Mouse (Mus musculus) forelimb bud, embryonic 11.5 days (tissue): Measurements from ENCODE around the gene Tex10.
"Not testable (repeated sequence)": the region's sequence is repeated elsewhere in the genome, so short reads cannot be mapped to it uniquely, and the experiment has no call there.

Experiments used
- DNase-seq: peaks from one replicate; pipeline ENCODE4 v3.0.0-alpha.2; 2012; ENCODE audit warnings: low read depth, low spot score

The Tex10 gene

DNA sequence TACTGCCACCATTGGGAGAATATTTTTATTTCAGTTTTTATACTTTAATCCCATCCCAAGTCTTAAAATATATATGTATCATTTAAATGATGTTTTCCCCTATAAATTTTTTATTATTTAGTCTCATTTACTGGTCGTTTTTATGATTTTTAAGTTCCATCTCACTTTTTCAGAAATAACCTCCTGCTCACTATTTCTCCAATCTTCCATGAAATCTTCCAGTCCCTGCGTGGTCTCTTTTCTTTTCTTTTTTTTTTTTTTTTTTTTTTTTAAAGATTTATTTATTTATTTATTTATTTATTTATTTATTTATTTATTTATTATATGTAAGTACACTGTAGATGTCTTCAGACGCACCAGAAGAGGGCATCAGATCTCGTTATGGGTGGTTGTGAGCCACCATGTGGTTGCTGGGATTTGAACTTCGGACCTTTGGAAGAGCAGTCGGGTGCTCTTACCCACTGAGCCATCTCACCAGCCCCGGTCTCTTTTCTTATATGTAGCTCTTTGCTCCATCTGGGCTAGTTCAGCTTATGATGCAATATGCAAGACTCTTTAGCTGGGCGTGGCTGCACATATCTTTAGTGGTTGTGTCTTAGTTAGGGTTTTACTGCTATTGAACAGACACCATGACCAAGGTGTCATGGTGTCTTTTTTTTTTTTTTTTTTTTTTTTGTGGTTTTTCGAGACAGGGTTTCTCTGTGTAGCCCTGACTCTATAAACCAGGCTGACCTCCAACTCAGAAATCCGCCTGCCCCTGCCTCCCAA, 67.4 kb downstream of the Tex10 start:
- not testable (repeated sequence) for DNase-seq

GRCm38 (mm10) chr4:48403066-48403640, 70.1 kb downstream of the Tex10 start:
- DNase-seq = no peak

- DNase-seq = no peak
Observed at GRCm38 (mm10) chr4:48396949-48397348, 76.3 kb downstream of the Tex10 start.

GRCm38 (mm10) chr4:48382506-48382905, 90.8 kb downstream of the Tex10 start:
- DNase-seq = no peak

DNA sequence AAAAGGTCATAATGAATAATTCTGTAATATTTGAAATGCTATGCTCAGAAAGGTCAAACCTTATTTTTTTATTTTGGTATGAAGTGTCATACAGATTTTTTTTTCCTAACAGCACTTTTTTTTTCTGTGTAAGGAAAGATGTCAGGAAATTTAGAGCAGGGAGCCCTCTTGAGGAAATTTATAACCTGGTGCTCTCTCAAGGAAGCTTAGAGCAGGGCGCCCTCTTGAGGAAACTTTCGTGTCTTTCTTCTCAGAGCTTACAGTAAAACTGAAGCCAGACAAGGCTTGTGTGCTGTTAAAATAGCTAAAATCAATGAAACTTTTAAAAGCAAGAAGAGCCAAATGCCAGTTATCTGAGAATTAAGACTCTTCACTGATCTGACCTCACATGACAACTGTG, 92.3 kb downstream of the Tex10 start:
- DNase-seq = peak; percentile 70
